Mouse (Mus musculus) central nervous system, embryonic 11.5 days (tissue): Measurements from ENCODE around the gene Abca1. TPM values are rescaled to one million over a fixed set of nuclear protein-coding genes. Genes with fewer than 3 reads are reported as not detected.

Experiments
- polyA plus RNA-seq: library from polyadenylated mRNA; depleted of rRNA; stranded (reverse); fragments of >200 nt; gene quantifications from 2 replicates; pipeline ENCODE4 v1.2.3, GENCODE M21; 2012; rRNA removed

Abca1 gene
- polyA plus RNA-seq: 4.2 and 7.0 TPM in 2 replicates

DNA sequence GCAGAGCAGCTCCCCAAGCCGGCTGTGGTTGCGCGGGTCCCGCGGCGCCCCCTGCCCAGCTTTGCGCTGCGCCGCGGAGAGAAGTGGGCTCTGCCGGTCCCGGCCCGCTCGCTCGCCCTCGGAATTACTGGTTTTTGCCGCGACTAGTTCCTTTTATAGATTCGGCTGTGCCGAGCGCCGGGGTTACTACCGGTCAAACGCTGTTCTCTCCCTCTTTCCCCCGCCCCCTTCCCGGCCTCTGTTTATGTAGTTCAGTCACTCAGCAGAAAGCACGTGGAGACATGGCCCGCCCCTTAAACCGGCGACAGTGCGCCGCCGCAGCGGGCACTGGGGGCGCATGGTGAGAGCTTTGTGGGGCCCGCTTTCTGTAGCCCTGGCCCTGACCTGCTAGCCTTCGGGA is at the start of gene Abca1:
Gene Abca1 (minus strand): TSS at position 129 of the 400 bp plus-strand sequence.

GRCm38 (mm10) chr4:53011732-53012361 is 147.8 kb downstream of the Abca1 start, which contains the start of gene Nipsnap3b:
Gene Nipsnap3b, plus strand, starts transcription at chr4:53011880.

DNA sequence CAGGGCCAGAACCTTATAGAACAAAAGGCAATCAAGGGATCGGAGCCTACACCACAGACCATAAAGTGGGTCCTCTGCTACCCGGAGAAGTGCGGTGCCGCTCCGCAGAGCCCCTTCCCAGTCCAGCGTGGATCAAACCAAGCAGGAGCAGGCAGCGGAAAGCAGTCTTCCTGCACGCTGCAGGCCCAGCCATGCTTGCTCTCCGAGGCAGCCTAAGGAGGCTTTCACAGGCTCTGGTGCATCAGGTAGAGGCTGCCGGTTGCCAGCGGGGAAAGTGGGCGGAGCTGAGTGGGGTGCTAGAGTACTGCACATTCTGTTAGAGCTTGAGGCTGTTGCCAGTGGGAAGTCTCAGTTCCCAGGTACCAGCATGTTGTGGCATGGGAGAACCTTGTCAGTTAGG is 170.4 kb downstream of the Abca1 start, which contains the start of gene Nipsnap3a:
Gene Nipsnap3a (plus strand): TSS at position 25 of the 400 bp plus-strand sequence.

Other genes starting within 250 kb of the Abca1 start
- not detected in 2 replicates for gene Olfr272, start 240.7 kb downstream of the Abca1 start, polyA plus RNA-seq
- not detected in 2 replicates for gene Olfr270, start 195.3 kb downstream of the Abca1 start, polyA plus RNA-seq
- not detected in 2 replicates for gene Nipsnap3a, start 170.6 kb downstream of the Abca1 start, polyA plus RNA-seq
- 26.2 and 46.7 TPM in 2 replicates for gene Nipsnap3b, start 148.0 kb downstream of the Abca1 start, polyA plus RNA-seq